Mouse (Mus musculus) right cerebral cortex, adult 2 months (tissue): ENCODE measurements at regions not wholly inside any gene's neighbourhood (a gene's known extent, or its start where the extent isn't known, plus 50 kb on each side); places are given as distances from the start of the nearest gene placed in this dataset.

ENCODE experiments used
- DNase-seq, 2 experiments: peaks; one replicate each; pipeline ENCODE4 v3.0.0; 2021 to 2022; ENCODE audit warnings: low spot score in 2 of 2

DNA sequence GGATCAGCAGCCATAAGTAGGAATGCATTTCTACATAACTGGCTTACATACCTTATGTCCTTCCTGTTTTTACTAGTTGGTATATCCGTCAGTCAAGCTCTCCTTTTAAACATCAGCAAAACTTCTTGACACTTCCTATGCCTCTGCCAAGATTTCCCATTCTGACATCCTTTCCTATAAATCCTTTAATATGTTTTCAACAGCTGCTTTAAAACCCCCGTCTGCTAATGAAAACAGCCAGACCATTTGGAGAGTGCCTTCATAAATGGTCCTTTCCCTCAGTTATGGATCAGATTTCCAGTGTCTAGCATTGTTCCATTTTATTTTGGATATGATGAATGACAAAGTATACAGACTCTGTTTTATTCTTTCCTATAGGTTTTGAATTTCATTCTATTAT lies 270.7 kb upstream of the Rgmb start:
- no peak for DNase-seq

DNA sequence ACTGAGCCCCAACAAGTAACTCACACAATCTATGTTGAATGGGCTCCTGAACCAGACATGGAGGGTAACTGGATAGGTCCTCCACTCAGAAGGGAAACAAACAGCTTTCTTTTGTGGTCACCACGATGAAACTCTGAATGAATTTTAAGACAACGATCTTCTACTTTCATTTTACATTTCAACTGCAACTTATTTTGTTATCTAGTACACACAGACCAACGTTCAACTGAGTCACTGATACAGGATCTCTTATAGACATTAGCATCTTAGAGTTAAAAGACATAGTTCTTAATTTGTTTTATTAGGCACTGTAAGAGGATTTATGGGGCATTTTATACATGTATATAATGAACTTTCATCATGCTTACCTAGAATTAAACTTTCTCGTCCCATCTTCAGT lies 262.1 kb upstream of the Rgmb start:
- no peak for DNase-seq

DNA sequence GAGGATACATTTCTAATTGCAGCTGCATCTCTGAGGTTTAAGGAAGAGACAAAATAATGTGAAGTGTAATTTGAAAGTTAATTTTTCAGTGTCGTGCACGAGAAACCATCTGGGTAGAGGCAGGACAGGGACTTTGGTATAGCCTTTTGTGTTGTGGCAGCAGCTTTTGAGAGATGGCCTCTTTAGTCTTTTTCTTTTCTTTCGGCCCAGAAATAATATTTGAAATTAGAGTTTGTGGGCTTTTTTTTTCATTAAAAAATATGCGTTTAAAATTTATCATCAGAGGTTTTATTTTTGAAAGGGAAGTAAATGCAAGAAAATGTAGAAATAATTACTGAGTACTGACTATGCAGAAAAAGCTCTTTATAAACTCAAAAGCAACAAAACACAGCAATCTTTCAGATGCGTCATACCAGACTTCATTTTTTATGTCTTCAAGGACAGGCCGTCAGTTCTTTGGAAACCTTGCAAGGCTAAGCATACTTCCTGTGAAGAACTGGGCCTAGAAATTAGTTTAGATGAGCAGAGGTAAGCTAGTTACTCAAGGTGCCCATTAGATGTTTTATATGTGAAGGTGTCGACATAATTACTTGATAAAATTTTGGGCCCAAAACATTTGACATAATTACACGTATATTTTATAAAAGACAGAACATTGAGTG lies 258.9 kb upstream of the Rgmb start:
- no peak for DNase-seq

DNA sequence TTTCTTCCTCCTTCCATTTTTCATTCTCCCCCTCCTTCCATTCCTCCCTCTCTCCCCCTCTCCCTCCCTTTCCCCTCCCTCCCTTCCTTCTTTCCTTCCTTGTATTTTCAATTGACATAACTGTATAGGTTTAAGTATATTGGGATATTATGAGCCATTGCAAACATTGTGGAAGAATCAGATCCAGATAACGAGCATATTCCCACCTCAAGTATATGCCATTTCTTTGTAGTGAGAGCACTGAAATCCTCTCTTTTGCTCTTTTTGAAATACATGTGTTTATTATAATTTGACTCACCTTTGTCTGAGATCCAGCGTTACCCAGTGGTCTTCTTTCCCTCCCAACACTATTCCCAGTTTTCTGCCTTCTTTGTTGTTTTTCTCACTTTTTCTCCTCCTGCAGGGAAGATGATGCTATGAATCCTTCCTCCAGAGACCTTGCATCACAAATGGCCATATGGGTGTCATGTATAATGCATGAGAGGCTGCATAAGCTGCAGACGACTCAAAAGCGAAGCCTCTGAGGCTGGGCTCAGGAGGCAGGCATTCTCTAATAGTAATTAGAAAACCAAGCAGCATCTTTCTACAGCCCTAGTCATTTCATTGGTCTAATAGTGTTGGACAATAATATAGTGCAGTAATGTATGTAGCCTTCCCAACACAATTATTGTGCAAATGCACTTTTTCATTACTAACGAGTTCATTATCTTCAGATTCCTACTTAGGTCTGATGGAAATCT lies 258.2 kb upstream of the Rgmb start:
- DNase-seq = no peak

DNA sequence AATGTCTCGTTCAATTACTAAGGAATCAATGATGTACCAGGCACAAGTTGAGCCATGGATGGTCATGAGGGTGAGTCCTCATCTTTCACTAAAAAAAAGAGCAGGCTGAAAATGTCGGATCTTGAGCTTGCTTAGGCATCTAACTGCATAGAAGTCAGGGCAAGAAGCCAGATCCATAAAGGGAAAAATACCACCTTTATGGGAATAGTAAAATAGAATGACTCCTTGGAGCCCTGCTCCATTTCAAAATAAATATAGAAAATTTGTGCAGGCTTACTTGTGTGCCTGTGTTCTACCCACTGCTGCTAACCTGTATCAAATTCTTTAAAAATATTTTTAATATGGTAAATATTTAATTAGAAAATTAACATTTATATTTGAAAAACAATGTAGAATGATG lies 256.2 kb upstream of the Rgmb start:
- no peak for DNase-seq

DNA sequence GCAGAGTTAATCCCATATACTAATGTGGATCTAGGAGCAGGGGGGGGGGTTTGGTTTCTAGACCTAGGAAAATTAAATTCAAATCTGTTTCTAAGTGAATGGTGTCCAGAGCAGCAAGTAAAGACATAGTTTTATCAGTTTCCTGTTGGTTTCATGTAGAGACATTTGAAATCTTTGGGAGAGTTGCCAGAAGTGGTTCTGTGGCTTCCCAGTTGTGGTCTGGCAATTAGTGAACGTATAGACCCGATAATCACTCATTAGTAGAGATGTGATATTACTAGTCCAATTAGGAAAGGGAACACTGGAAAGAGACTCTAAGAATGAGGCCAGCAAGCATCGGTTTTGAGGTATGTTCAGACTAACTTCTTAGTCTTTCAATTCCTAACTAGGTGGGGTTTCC lies 252.0 kb upstream of the Rgmb start:
- DNase-seq = no peak

DNA sequence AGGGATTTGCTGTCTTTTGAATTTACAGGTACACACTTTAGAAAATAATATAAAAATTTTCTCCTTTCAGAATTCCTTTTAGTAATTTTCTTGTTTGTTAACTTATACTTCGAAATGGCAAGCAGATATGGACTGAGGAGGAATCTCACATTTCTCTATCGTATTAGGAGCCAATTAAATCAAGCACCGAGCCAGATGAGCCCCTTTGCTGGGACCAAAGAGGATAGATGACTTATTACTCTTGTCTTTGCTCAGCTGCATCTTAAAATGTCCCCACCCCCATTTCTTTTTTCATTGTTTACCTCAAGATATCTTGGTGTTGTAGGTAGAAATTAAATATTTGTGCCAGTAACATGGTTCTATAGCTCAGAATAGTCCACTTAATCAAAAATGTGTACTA lies 247.7 kb upstream of the Rgmb start:
- no peak for DNase-seq

DNA sequence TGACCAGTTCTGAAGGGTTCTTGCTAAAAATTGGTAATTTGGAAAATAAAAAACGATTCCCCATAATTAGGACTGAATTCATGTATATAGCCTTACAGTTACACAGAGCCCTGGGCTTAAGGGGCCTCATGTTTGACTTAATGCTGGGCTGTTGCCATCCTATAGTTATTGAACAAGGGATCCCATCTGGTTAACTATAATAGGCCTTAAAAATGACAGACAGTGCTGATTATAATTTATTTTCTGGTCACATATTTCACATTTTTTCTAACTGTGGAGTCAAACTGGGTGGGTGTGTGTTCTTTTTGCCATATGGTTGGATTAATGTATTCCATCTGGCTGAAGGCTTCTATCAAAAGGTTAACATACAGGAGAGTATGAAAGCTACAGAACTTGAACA lies 238.5 kb upstream of the Rgmb start:
- no peak for DNase-seq

DNA sequence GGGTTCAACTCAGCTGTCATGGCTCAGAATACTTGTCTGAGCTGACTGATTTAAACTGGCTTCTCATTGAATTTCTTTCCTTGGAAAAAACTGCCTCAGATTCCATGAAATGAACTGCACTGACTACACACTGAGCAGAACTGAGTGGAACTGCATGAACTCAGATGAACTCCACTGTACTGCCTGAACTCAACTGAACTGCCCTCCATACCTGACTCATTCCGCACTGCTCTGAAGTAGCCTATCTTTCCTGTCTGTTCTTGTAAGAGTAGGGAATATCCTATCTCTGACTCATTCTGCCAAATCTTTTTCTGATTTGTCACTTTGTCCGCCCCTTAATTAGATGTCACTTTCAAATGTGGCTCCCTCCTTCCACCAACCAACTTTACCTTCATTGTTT lies 237.0 kb upstream of the Rgmb start:
- no peak for DNase-seq

DNA sequence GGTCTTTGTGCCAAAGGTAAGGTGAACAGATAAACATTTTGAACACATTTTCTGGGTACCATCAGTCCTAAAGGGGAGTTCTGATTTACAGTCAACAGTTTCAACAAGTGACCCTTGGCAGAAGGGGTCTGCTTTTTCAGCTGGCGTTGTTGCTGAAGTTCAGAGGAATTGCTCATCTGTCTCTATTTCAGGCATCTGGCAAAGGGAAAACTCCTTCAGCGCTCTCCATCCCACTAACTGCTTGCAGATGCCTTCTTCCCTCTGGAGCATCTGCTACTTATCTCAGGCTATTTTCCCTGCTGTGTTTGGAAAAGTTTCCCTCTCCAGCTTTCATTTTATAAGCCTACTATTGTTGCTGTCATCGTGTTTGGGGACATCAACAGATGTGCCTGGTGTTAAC lies 223.6 kb upstream of the Rgmb start:
- DNase-seq = peak; percentile 8 to 14

DNA sequence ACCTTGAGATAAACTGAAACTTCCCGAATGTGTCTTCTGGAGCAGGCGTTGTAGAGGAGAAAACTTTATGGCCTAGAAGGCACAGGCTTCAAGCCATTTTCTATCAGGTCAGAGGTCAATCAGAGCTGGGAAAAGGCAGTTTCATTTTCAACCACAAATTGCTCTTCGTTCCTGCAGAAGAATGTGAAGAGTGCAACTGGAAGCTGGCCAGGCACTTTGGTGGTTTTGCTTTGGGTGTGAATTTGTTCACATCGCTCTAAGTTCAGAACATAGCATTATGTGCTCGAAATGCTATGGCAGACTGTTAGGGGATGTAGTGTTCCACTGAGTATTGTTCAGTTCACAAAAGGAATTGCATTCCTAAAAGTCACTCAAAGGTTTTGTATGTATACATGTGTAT lies 220.9 kb upstream of the Rgmb start:
- no peak for DNase-seq

DNA sequence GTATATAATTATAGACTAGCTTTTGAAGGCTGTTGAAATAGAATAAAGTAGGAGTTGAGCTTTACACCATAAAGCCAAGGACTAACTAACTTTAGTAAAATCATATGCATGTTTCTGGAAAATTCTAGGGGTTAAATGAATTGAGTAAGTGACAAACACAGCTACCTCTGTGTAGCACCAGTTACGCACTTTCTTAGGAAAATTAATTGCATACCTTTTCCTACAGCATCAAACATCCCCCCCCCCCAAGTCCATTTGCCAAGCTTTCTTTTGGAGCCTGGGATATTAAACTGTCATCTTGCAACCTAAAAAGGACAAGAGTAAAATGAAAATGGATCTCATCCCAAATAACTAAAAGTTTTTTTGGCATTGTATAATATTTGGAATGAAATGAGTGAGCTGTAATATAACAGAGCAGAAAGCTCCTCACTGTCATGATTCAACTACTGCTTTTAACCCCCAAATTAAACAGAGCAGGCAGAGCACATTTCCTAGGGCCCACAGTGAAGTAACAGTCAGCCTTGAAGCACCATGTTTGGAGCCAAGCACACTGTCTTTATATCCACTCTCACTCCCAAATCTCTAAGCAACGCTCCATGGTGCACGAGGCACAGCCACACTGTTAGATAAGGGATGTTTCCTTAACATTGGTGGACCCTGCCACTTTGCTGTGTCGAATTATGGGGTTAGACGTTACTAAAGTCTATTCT lies 210.9 kb upstream of the Rgmb start:
- DNase-seq = no peak

DNA sequence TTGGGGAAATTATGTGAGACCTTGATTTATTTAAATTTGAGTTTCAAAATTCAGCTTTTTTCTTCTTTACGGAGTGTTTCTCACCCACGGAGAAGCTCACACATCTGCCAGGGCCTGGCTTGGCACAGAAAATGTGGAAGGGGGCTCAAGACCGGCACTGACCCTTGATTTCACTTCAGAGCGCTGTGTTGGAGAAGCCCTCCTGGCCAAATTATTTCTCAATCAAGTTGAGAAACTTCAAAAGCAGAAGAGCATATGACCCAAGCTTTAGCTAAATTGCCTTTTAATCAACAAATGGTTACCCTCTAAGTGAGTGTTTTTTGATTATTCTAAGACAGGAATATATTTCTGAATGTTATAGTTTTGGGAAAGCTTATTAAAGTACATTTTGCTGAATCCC lies 197.2 kb upstream of the Rgmb start:
- no peak for DNase-seq

DNA sequence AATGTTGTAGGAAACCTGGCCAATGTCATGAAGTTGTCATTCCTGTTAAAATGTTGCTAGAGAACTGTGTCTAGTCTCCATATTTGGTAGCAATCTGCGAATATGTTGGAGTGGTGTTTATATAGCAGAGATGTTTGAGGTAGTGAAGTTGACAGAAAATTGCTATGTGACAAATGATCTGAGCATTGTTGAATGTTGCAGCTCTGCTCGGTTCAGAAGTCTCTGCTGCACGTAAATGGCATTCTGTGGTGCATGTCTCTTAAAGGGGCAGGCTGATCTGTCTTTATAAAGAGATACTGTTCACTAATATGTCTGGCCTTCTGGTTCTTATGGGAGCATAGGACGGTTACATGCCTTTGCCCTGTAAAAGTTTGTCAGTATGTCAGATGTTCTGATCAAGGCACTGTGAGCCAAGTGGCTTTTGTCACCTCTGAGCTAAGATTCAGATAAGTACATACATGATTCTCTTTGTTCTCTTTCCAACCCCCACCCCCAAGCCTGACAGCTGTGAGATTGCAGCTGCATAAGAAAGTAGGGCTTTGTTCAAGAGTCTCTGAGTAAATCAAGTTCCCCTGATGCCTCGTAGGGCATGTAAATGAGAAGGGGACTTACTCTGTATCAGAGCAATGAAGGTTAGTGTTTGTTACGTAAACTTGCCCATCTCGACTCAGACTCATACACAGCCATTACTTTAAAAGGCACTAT lies 174.2 kb upstream of the Rgmb start:
- no peak for DNase-seq

DNA sequence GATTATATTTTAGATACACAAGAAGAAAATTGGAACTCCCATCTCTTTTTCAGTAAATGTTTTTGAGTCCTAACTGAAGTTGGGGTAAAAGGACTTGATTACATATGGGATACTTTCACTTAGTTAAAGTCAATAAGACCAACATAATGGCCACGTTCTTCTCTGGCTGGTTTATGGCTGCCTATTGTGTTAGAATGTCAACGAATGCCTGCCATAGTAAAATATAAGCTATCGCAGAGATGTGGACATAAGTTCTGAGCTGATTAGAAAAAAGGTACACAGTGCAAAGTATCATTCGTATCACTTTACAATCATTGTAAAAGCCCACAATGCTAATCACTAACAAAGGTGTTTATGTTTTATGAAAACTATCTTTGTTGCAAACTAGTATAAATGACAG lies 173.2 kb upstream of the Rgmb start:
- no peak for DNase-seq

DNA sequence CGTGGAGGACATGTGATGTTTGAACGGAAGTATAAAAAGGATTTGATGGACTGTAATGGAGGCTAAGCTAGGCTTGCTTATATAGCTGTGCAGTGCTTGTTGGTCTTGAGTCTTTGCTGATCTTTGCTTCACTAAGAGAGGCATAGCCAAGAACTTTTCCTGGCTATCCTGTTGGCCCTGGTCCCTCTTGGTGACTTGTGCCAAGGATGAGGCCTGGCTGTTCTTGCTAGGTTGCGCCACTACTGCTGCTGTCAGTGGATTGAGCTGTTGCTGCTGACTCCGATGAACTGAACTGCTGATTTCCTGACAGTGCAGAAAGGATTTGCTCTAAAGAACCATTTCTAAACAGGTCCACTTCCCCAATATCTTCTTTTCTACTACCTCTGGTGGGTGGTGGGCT lies 167.9 kb upstream of the Rgmb start:
- DNase-seq = no peak

DNA sequence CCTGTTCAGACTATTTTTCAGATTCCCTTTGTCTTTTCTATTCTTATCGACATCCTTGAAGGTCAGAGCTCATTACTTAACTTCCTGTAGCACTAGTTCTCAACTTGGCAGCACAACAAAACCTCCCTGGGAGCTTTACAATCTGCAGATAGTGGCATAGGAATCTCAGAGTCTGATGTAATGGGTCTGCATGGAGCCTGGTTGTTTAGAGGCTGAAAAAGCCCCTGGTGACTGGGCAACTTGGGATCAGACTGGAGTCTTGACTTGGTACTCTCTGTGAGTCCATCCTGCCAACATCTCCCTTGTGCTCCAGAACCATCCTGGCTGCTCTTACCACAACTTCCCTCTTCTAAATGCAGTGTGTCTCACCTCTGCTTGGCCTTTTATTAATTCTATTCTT lies 166.4 kb upstream of the Rgmb start:
- no peak for DNase-seq

DNA sequence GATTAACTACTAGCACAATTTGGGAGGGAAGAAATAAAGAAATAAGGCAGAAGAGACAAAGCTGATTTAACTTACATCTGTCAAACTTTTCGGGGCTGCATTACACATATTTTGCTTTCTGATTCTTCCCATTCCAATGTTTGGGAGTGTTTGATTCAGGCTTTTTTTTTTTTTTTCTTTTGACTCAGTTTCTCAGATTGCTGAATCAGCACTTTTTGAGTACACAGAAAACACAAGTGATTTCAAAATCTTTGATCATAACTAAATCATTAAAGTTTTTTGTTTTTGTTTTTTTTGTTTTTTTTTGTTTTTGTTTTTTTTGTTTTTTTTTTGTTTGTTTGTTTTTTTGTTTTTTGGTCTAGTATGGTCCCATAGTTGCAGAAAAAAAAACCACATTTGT lies 164.7 kb upstream of the Rgmb start:
- no peak for DNase-seq

DNA sequence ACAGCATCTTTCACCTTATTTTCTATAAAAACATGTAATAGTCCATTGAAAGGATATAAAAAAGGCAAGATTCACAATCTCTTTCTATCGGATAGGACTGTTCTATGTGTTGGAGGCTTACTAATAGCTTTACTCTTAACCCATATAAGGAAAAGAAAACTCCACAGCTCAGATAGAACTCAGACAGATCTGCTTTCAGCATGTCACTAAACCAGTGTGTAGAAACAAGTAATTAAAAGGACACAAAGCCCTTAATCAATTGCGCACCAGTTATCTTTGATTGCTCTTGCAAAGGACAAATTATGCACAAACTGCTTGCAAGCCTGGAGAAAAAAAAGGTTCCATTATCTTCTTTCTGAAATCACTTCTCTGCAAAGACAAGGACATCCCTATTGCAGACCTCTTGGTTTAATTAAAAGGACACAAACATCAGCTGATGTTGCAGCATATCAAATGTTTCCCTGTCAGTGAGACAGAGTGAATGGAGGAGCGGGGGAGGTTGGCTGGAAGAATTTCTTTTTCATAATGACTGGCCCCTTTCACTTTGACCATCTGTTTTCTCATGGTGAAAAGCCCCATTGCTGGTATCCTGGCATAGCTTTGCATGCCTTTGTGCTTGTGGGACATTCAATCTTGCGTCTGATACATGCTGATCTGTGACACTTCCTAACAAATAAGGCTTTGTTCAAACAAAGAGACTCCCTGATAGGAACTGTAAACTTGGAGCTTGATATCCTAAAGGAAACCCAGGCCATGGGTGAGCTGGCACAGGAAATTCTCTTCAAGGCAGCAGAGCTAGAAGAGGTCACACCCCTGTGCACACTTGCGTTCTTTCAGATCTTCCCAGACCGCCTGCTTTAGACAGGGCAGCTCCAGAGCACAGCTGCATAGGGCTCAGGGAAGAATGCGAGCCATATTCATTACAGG lies 162.8 kb upstream of the Rgmb start:
- no peak for DNase-seq

DNA sequence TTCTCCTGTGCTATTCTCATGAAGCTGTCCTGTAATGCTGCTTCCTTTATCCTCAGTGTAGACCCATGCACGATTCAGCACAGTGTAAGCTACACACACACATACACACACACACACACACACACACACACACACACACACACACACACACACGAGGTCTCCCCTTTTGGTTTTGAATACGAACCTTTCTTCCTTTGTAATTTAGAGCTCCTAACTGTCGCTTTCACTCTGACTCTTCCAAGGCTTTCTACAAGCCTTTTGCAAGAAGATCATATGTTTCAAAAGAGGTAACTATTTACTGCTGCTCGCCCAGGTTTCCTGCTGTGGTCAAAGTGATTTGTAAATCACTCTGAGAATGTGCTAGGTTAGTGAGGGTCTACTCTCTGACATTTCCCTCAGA lies 161.1 kb upstream of the Rgmb start:
- DNase-seq = no peak

DNA sequence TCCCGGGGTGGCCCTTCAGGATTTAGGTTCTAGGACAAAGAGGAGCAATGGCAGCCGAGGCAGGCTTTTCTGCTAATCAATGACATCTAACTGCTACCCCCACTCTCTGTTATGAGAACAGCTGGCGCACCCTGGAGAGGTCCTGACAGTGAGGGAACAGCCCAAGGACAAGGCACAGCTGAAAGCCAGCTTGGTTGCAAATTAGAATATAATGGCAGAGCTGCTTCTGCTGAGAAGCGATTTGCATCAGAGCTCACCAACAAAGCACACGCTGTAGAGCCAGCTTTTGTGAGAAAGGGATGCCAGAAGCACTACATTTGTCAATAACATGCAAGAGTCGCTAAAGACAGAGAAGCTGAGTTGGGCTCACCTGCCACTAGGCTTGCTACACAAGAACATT lies 159.5 kb upstream of the Rgmb start:
- no peak for DNase-seq

DNA sequence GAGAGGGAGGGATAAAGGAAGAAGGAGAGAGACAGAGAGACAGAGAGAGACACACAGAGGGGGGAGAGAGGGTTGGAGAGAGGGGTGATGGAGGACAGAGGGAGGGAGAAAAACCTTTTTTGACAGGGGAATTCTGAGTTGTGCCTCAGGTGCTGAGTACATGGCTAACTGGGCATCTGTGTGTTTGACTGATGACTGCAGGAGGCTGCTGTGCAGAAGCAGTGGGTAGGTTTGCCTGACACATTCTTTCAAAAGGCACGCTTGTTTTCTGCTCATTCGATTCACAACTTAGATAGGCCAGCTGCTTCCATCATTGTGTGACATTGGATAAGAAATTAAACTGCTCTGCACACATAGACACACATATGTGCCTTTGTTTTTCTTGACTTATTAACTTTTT lies 150.7 kb upstream of the Rgmb start:
- DNase-seq = no peak
